Mouse (Mus musculus) limb, embryonic 14.5 days (tissue): Measurements from ENCODE around the gene Rbms3. TPM values are rescaled to one million over a fixed set of nuclear protein-coding genes. Genes with fewer than 3 reads are reported as not detected.

Experiments used
- ATAC-seq: fragments of 200-750 bp; cut with Nextera tagmentation; 2 replicates; pipeline ENCODE4 v1.8.0; 2017; ENCODE audit warnings: low read depth, moderate number of reproducible peaks, moderate TSS enrichment; ENCODE audit not compliant: low FRiP score
- DNase-seq: peaks from one replicate; pipeline ENCODE4 v3.0.0-alpha.2; 2015; ENCODE audit warnings: low spot score
- H3K27ac ChIP-seq: fragments of 300-500 bp; sonication (generic); replicated peaks from 2 replicates; pipeline ENCODE4 v1.5.1; 2014; ENCODE audit warnings: low read depth, mild to moderate bottlenecking, low read length, moderate library complexity, mixed read lengths
- H3K27me3 ChIP-seq: fragments of 300-500 bp; sonication (generic); 2 replicates; pipeline ENCODE4 v1.6.1; 2014; ENCODE audit warnings: low read length, mixed read lengths; ENCODE audit not compliant: control insufficient read depth, insufficient read depth
- H3K36me3 ChIP-seq: fragments of 300-500 bp; sonication (generic); 2 replicates; pipeline ENCODE4 v1.6.1; 2014; ENCODE audit warnings: mild to moderate bottlenecking, low read length, moderate library complexity, mixed read lengths; ENCODE audit not compliant: control insufficient read depth, insufficient read depth
- H3K4me1 ChIP-seq: fragments of 300-500 bp; sonication (generic); 2 replicates; pipeline ENCODE4 v1.6.1; 2014; ENCODE audit warnings: antibody characterized with exemption, low read length, mixed read lengths; ENCODE audit not compliant: control insufficient read depth, insufficient read depth
- H3K4me2 ChIP-seq: fragments of 300-500 bp; sonication (generic); replicated peaks from 2 replicates; pipeline ENCODE4 v1.6.1; 2014; ENCODE audit warnings: low read depth, mild to moderate bottlenecking, low read length, moderate library complexity; ENCODE audit not compliant: severe bottlenecking
- H3K4me3 ChIP-seq: fragments of 300-500 bp; sonication (generic); replicated peaks from 2 replicates; pipeline ENCODE4 v1.5.1; 2014; ENCODE audit warnings: low read length
- H3K9ac ChIP-seq: fragments of 300-500 bp; sonication (generic); 2 replicates; pipeline ENCODE4 v1.6.1; 2014; ENCODE audit warnings: mild to moderate bottlenecking, low read depth, low read length, moderate library complexity; ENCODE audit not compliant: severe bottlenecking
- H3K9me3 ChIP-seq: fragments of 300-500 bp; sonication (generic); 2 replicates; pipeline ENCODE4 v1.6.1; 2016; ENCODE audit warnings: low read length; ENCODE audit not compliant: control insufficient read depth
- POLR2A ChIP-seq: fragments of 200-500 bp; IDR thresholded peaks from 2 replicates; pipeline ENCODE4 v1.8.0; 2012; ENCODE audit warnings: inconsistent platforms, mild to moderate bottlenecking, moderate library complexity, borderline replicate concordance; ENCODE audit not compliant: insufficient read depth, insufficient read length; ENCODE audit errors: extremely low read depth
- WGBS: fragments of 180-500 bp; shearing (Covaris S2); extraction: QIAGEN DNeasy Blood & Tissue Kit; methylation state at CpG from one replicate; pipeline ENCODE4 v1.1.7; 2014; 5-methylcytosine and 5-hydroxymethylcytosine counted together
- polyA plus RNA-seq, 2 experiments: library from polyadenylated mRNA; depleted of rRNA in 1 of 2; stranded (reverse) in 1 of 2; unstranded in 1 of 2; fragments of >200 nt; fragmentation: Nextera tagmentation in 1 of 2; extraction: Ambion mirVana in 1 of 2; gene quantifications; 2 replicates each; pipeline versions ENCODE4 v1.2.1 to v1.2.3; 2012 to 2014

The Rbms3 gene
- polyA plus RNA-seq, 2 experiments: 42.1 to 94.5 TPM

GRCm38 (mm10) chr9:116659936-116660335 is 969.8 kb downstream of the Rbms3 start:
- ATAC-seq (no peak), DNase-seq (no peak)
- Histone ChIP-seq H3K27me3 (no peaks in the 10 kb centered on the region), H3K27ac (no peak overlapping the region), H3K9me3 (no peaks in the 10 kb centered on the region), H3K36me3 (0 out of 2 replicates have a peak, but pooled peaks cover 5% of the 10 kb centered on the region), H3K4me2 (no peak overlapping the region), H3K9ac (no peak overlapping the region), H3K4me3 (no peak overlapping the region), H3K4me1 (no peaks in the 10 kb centered on the region)
- TF ChIP-seq POLR2A: no peak
- WGBS: 66% methylated on average over 1 of the region's 1 CpGs

- Histone ChIP-seq H3K4me1 (no peaks in the 10 kb centered on the region), H3K9me3 (no peaks in the 10 kb centered on the region), H3K27ac (no peak overlapping the region), H3K9ac (no peak overlapping the region), H3K4me2 (no peak overlapping the region), H3K4me3 (no peak overlapping the region), H3K36me3 (no peaks in the 10 kb centered on the region), H3K27me3 (no peaks in the 10 kb centered on the region)
- 90% methylated on average over 2 of the region's 2 CpGs for WGBS
- TF ChIP-seq POLR2A: no peak
- ATAC-seq: no peak
- DNase-seq: no peak
Observed at GRCm38 (mm10) chr9:116657141-116657540, 972.6 kb downstream of the Rbms3 start.

DNA sequence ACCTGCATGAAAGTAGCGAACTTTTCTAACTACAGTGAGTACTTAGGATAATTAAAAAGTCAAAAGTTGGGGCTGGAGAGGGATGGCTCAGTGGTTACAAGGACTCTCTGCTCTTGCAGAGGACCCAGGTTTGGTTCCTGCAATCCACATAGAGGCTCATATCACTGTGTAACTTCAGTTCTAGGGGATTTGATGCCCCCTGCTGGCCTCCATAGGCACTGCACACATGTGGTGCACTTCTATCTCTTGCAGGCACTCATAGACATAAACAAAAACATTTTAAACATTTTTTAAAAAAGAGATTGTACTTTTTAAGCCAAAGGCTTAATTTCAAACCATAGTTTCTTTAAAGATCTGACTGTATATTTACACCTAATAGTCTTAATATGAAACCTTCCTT is 978.3 kb downstream of the Rbms3 start:
- 93% methylated on average over 1 of the region's 1 CpGs for WGBS
- H3K36me3 ChIP-seq: no peaks in the 10 kb centered on the region

GRCm38 (mm10) chr9:116649955-116650354 is 979.8 kb downstream of the Rbms3 start:
- Histone ChIP-seq H3K4me2 (no peak overlapping the region), H3K4me3 (no peak overlapping the region), H3K4me1 (peaks cover 5% of the 10 kb centered on the region; the same call in 1 of the 2 replicates), H3K27me3 (no peaks in the 10 kb centered on the region), H3K9me3 (no peaks in the 10 kb centered on the region), H3K9ac (no peak overlapping the region), H3K36me3 (no peaks in the 10 kb centered on the region), H3K27ac (no peak overlapping the region)
- TF ChIP-seq POLR2A: no peak
- DNase-seq (no peak), ATAC-seq (no peak)
- 32% methylated on average over 4 of the region's 4 CpGs for WGBS

More for the DNA sequence above, 978.3 kb downstream of the Rbms3 start:
- Histone ChIP-seq H3K27ac (no peak overlapping the region), H3K4me1 (peaks cover 5% of the 10 kb centered on the region; the same call in 1 of the 2 replicates), H3K4me2 (no peak overlapping the region), H3K27me3 (no peaks in the 10 kb centered on the region), H3K9ac (no peak overlapping the region), H3K4me3 (no peak overlapping the region), H3K9me3 (no peaks in the 10 kb centered on the region)
- ATAC-seq (no peak), DNase-seq (no peak)
- TF ChIP-seq POLR2A: no peak

DNA sequence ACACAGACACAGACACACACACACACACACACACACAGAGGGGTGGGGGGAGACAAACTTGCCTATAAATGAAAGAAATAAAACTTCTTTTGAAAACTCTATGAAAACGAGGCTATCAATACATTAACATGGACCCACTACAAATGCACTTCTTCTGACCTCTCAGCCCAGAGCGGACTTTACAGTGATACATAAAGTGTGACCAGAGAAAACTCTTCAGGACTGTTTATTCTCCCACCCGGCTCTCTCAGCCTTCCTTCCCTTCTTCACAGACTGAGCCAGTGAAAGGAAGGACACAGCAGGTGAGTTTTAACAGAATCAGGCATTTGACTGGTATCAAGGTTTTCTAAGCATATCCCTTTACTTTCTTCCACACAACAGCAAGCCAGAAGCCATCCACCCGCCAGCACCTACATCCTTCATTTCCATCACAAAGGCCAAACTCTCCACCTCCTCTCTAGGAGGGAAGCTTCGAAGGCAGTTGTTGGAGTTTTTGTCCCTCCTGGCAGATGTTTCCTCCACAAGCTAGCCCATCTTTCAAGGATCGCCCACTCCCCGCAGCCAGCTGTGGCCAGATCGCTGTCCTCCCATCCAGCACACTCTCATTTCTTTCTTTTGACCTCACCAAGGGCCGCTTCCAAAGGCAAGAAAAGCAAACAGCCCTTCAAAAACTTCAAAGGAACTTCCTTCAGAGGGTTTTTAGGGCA is 980.5 kb downstream of the Rbms3 start:
- no peak for DNase-seq
- Histone ChIP-seq H3K9me3 (no peaks in the 10 kb centered on the region), H3K36me3 (no peaks in the 10 kb centered on the region), H3K4me3 (no peak overlapping the region), H3K4me2 (no peak overlapping the region), H3K9ac (no peak overlapping the region), H3K4me1 (peaks cover 8% of the 10 kb centered on the region; the same call in 1 of the 2 replicates), H3K27me3 (no peaks in the 10 kb centered on the region), H3K27ac (no peak overlapping the region; the same call in 1 of the 2 replicates)
- WGBS: 28% methylated on average over 9 of the region's 9 CpGs
- no peak for ATAC-seq
- TF ChIP-seq POLR2A: no peak
